Mouse (Mus musculus) ovary, postnatal 10 days (tissue): ENCODE measurements at regions not wholly inside any gene's neighbourhood (a gene's known extent, or its start where the extent isn't known, plus 50 kb on each side); places are given as distances from the start of the nearest gene placed in this dataset.

Source experiments
- DNase-seq: peaks from one replicate; pipeline ENCODE4 v3.0.0; 2022; ENCODE audit warnings: low spot score

- DNase-seq, result no peak
Measured at GRCm38 (mm10) chr13:111159498-111159897, 95.3 kb upstream of the Actbl2 start.

- DNase-seq, result no peak
Measured at GRCm38 (mm10) chr13:111165538-111165937, 89.3 kb upstream of the Actbl2 start.

- DNase-seq, result no peak
Measured at GRCm38 (mm10) chr13:111170269-111171165, 84.3 kb upstream of the Actbl2 start.

GRCm38 (mm10) chr13:111179186-111179585, 75.6 kb upstream of the Actbl2 start:
- DNase-seq, result no peak

- no peak for DNase-seq
Measured at GRCm38 (mm10) chr13:111183293-111183692, 71.5 kb upstream of the Actbl2 start.

- no peak for DNase-seq
Measured at GRCm38 (mm10) chr13:111185799-111186198, 69.0 kb upstream of the Actbl2 start.

GRCm38 (mm10) chr13:111186833-111187232, 68.0 kb upstream of the Actbl2 start:
- no peak for DNase-seq

GRCm38 (mm10) chr13:111193919-111194318, 60.9 kb upstream of the Actbl2 start:
- DNase-seq, result no peak

- DNase-seq, result no peak
Measured at GRCm38 (mm10) chr13:111194337-111194736, 60.5 kb upstream of the Actbl2 start.

GRCm38 (mm10) chr13:111201532-111201931, 53.3 kb upstream of the Actbl2 start:
- DNase-seq, result no peak

- DNase-seq, result no peak
Measured at GRCm38 (mm10) chr13:111204580-111205285, 50.1 kb upstream of the Actbl2 start.
